Mouse (Mus musculus) heart, embryonic 11.5 days (tissue): ENCODE data around the gene Hoxb7. TPM values are rescaled to one million over a fixed set of nuclear protein-coding genes. Genes with fewer than 3 reads are reported as not detected.

Source experiments
- ATAC-seq: fragments of 200-750 bp; cut with Nextera tagmentation; replicated peaks from 2 replicates; pipeline ENCODE4 v1.8.0; 2017; ENCODE audit warnings: moderate library complexity; ENCODE audit not compliant: insufficient number of reproducible peaks, low FRiP score, low TSS enrichment
- H3K27ac ChIP-seq: fragments of 300-500 bp; sonication (generic); 2 replicates; pipeline ENCODE4 v1.5.1; 2014; ENCODE audit warnings: mild to moderate bottlenecking, low read depth, low read length
- H3K27me3 ChIP-seq: fragments of 300-500 bp; sonication (generic); 2 replicates; pipeline ENCODE4 v1.6.1; 2014; ENCODE audit warnings: mild to moderate bottlenecking, low read length, mixed read lengths; ENCODE audit not compliant: control insufficient read depth, insufficient read depth
- H3K36me3 ChIP-seq: fragments of 300-500 bp; sonication (generic); 2 replicates; pipeline ENCODE4 v1.6.1; 2014; ENCODE audit warnings: mild to moderate bottlenecking, low read length, moderate library complexity, mixed read lengths; ENCODE audit not compliant: control insufficient read depth, insufficient read depth
- H3K4me1 ChIP-seq: fragments of 300-500 bp; sonication (generic); 2 replicates; pipeline ENCODE4 v1.6.1; 2014; ENCODE audit warnings: low read length; ENCODE audit not compliant: control insufficient read depth, insufficient read depth
- H3K4me2 ChIP-seq: fragments of 300-500 bp; sonication (generic); 2 replicates; pipeline ENCODE4 v1.6.1; 2014; ENCODE audit warnings: mild to moderate bottlenecking, moderate library complexity
- H3K4me3 ChIP-seq: fragments of 300-500 bp; sonication (generic); 2 replicates; pipeline ENCODE4 v1.5.1; 2014; ENCODE audit warnings: low read depth, low read length
- H3K9ac ChIP-seq: fragments of 300-500 bp; sonication (generic); 2 replicates; pipeline ENCODE4 v1.6.1; 2014; ENCODE audit warnings: mild to moderate bottlenecking, low read depth, low read length, moderate library complexity
- H3K9me3 ChIP-seq: fragments of 300-500 bp; sonication (generic); replicated peaks from 2 replicates; pipeline ENCODE4 v1.6.1; 2016; ENCODE audit warnings: low read length; ENCODE audit not compliant: control insufficient read depth
- WGBS: fragments of 180-500 bp; shearing (Covaris S2); extraction: QIAGEN DNeasy Blood & Tissue Kit; methylation state at CpG from one replicate; pipeline ENCODE4 v1.1.7; 2014; ENCODE audit not compliant: insufficient replicate concordance; 5-methylcytosine and 5-hydroxymethylcytosine counted together
- polyA plus RNA-seq: library from polyadenylated mRNA; unstranded; fragments of >200 nt; fragmentation: Nextera tagmentation; extraction: Ambion mirVana; gene quantifications from 2 replicates; pipeline ENCODE4 v1.2.1, GENCODE M21; 2014

The Hoxb7 gene
- polyA plus RNA-seq, 1 experiment from 2014 or later: 0.31 TPM

DNA sequence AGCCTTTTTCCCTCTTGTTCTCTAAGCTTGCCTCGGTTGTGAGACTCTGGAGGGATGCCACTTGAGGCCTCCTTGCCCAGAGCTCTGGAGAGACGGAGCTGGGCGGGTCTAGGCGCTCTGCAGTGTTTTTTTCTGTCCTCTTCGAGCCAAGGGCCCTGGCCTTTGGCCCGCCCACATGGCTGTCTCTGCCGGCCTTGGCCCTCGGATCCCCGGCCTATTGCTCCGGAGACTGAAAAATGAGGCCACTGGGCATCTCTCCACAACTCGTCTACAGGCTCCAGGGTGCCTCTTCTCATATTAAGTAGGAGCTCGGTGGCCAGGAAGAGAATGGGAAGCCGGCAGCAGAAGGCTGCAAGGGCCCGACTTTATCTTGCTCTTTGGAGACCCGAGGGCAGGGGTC lies 15.4 kb downstream of the Hoxb7 start:
- Histone ChIP-seq H3K4me1 (peaks cover 9% of the 10 kb centered on the region; the same call in 1 of the 2 replicates), H3K27ac (no peak overlapping the region), H3K27me3 (peaks cover 100% of the 10 kb centered on the region), H3K4me2 (no peak overlapping the region; the same call in 1 of the 2 replicates), H3K9me3 (no peaks in the 10 kb centered on the region), H3K9ac (no peak overlapping the region), H3K36me3 (no peaks in the 10 kb centered on the region), H3K4me3 (no peak overlapping the region)
- no peak for ATAC-seq
- 3% methylated on average over 15 of the region's 15 CpGs for WGBS

DNA sequence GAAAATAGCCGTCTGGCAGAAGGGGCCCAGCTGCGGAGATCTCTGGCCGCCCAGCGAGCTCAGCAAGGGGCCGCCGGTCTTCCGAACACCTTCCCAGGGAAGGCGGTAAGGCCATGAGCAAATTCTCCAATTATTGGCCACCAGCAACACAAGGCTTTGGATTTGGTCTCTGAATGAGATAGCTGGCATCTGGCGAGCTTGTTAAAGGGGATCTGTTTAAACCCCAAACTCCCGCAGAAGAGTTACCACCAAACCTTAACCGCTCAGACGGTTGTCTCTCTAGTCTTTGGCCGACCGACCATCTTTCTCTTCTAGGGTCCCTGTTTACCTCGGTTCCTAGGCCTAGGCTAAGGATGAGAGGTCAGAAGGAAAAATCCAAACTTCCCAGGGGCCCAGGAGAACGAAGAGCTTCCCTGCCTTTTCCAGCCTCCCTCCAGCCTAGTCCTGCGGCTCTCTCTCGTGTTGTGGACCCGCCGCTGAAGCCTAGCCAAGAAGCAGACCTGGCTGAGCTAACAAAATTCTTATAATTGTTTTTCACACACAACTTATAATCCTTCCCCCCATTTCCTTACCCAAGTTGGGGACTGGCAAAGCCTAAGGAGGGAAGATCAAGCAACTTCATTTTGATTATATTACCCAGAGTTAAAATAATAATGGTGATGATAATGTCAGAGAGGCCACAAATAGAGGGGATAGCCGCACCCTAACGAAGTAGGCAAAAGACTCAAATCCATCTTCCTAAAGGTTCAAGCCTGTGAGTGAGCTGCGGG lies 16.1 kb downstream of the Hoxb7 start:
- Histone ChIP-seq H3K4me2 (no peak overlapping the region), H3K36me3 (no peaks in the 10 kb centered on the region), H3K4me1 (peaks cover 9% of the 10 kb centered on the region; the same call in 1 of the 2 replicates), H3K4me3 (0 out of 2 replicates have a peak overlapping the region, but pooled peaks have one; percentile 11), H3K27ac (no peak overlapping the region), H3K27me3 (peaks cover 100% of the 10 kb centered on the region), H3K9me3 (no peaks in the 10 kb centered on the region), H3K9ac (no peak overlapping the region)
- ATAC-seq: no peak
- 7% methylated on average over 23 of the region's 23 CpGs for WGBS

DNA sequence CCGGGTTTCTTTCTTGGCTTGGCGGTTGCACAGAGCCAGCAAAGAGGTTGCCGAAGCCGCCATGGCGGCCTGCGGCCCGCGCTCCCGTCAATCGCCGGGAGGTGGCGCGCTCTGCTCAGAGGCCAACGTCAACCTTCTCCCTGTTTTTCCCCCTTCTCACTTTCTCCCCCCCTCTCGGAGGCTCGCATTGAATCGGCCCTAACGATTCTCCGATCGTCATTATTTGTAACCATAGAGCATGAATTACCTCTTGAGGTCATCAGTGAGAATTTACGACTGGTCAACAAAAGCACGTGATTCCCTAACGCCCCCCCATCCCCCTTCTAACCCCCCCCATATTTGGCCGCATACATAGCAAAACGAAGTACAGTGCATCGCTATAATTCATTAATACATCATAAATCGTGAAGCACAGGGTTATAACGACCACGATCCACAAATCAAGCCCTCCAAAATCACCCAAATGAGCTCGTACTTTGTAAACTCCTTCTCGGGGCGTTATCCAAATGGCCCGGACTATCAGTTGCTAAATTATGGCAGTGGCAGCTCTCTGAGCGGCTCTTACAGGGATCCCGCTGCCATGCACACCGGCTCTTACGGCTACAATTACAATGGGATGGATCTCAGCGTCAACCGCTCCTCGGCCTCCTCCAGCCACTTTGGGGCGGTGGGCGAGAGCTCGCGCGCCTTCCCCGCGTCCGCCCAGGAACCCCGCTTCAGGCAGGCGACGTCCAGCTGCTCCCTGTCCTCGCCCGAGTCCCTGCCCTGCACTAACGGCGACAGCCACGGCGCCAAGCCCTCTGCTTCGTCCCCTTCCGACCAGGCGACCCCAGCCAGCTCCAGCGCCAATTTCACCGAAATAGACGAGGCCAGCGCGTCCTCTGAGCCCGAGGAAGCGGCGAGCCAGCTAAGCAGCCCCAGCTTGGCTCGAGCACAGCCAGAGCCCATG lies 17.0 kb downstream of the Hoxb7 start, which contains the start of gene Hoxb5:
Gene Hoxb5, plus strand, starts transcription at position 186 of the 949 bp plus-strand sequence.
- Histone ChIP-seq H3K4me2 (peak within 1 kb of the TSS; percentile 52), H3K9ac (no peak within 1 kb of the TSS), H3K4me1 (peaks cover 9% of the 10 kb centered on the region; the same call in 1 of the 2 replicates), H3K27ac (no peak within 1 kb of the TSS), H3K36me3 (no peaks in the 10 kb centered on the region), H3K4me3 (peak within 1 kb of the TSS; percentile 11), H3K27me3 (peaks cover 100% of the 10 kb centered on the region), H3K9me3 (no peaks in the 10 kb centered on the region)
- WGBS: under 1% methylated on average over 69 of the region's 69 CpGs
- ATAC-seq: no peak

DNA sequence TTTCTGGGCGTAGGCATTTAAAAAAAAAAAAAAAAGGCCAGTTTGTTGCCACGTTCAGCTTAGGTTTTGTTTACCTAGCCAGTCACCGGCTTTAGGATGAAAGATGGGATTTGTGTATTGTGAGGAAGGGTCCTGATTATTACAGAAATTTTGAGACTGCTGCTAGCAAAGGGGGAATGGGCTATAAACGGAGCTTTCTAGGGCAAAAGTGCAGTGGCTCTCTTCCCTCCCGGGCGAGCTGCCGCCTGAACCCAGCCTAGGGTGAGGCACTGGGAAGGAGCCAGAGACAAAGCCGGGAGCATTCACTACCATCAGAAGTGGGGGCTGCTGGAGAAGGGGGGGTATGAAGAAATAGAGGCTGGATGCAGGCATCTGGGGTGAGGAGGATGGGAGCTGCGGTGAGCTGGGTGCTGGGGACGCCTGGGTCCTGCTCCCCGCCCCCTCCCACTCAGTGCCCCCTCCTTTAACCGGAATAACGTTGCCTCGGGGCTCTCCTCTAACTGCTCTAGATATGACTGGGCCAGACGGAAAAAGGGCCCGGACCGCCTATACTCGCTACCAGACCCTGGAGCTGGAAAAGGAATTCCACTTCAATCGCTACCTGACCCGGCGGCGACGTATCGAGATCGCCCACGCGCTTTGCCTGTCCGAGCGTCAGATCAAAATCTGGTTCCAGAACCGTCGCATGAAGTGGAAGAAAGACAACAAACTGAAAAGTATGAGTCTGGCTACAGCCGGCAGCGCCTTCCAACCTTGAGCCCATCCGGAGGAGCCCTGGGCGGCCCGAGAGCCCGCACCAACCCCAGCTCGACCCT lies 18.2 kb downstream of the Hoxb7 start:
- ATAC-seq: no peak
- H3K9me3 ChIP-seq: no peaks in the 10 kb centered on the region
- peak overlapping the region; percentile 16; the same call in 1 of the 2 replicates for H3K9ac ChIP-seq
- no peak overlapping the region for H3K27ac ChIP-seq
- H3K4me2 ChIP-seq: peak overlapping the region; percentile 52
- peak overlapping the region; percentile 11 for H3K4me3 ChIP-seq
- H3K4me1 ChIP-seq: peaks cover 6% of the 10 kb centered on the region; the same call in 1 of the 2 replicates
- no peaks in the 10 kb centered on the region for H3K36me3 ChIP-seq
- peaks cover 100% of the 10 kb centered on the region for H3K27me3 ChIP-seq
- under 1% methylated on average over 38 of the region's 38 CpGs for WGBS

DNA sequence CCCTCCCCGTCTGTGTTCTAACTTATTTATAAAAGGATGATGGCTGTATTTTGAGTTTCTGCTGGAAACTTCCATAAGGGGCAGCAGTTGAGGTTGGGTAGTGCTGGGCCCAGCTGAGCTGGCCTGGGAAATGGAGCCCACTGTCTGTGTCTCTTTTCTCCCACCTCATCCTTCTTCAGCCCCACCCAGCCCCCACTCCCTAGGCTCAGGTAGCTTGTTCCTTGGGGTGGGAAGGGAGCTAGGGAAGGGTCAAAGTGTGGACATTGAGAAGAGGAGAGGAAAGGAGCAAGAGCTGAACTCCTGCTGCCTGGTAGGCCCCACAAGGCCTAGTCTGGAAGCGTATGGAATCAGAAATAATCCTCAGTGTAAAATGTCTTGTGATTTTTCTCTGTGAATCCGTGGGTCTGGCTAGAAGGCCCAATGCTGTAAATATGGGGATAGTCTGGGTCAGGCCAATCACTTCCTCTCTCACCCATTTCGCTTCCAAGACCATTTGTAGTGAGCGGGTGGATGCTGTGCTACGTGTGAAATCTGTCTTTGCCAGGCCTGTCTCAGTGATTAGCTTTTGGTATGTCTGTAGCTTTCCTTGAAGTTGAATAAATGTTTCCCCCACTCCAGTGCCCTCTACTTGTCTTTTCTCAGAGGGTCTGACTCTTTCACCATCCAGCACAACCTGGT lies 19.2 kb downstream of the Hoxb7 start:
- no peaks in the 10 kb centered on the region for H3K9me3 ChIP-seq
- no peak overlapping the region for H3K27ac ChIP-seq
- peaks cover 2% of the 10 kb centered on the region; the same call in 1 of the 2 replicates for H3K4me1 ChIP-seq
- H3K4me2 ChIP-seq: no peak overlapping the region
- H3K27me3 ChIP-seq: peaks cover 100% of the 10 kb centered on the region
- H3K9ac ChIP-seq: no peak overlapping the region
- no peak for ATAC-seq
- 48% methylated on average over 6 of the region's 6 CpGs for WGBS
- no peaks in the 10 kb centered on the region for H3K36me3 ChIP-seq
- no peak overlapping the region for H3K4me3 ChIP-seq

DNA sequence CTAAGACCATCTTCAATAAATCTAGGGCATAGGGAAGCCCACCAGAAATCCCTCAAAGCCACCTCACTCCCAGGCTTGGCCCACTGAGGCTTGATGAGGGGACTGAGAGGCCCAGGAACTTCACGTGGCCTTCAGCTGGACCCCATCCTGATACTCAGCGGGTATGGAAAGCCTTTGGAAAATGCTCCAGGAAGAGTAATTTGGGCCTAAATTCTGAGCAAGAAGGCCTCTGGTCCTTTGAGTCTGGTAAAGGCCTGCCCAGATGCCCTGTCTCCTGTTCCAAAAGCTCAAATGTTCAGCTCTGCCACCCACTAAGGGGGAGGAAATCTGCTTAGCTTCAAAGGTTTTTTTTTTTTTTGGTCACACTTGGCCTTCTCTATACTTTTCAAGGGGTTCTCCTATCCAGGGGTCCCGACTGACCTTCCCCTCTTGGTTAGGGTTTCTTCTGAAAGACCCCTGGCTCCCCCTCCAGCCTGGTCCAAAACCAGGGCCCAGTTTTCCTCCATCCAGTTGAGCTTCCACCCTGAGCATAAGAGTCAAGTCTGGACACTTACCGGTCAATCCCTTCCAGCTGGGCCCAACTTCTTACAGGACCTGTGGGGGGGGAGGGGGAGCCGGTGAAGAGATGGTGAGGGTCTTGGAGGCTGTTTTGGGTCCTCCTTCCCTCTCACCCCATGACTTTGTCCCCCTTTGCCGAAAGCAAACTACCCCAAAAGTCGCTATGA lies 19.9 kb downstream of the Hoxb7 start:
- H3K9ac ChIP-seq: no peak overlapping the region
- ATAC-seq: no peak
- H3K4me2 ChIP-seq: no peak overlapping the region
- no peak overlapping the region for H3K4me3 ChIP-seq
- no peak overlapping the region for H3K27ac ChIP-seq
- no peaks in the 10 kb centered on the region for H3K36me3 ChIP-seq
- H3K27me3 ChIP-seq: peaks cover 100% of the 10 kb centered on the region
- no peaks in the 10 kb centered on the region for H3K4me1 ChIP-seq
- 16% methylated on average over 7 of the region's 7 CpGs for WGBS
- H3K9me3 ChIP-seq: no peaks in the 10 kb centered on the region

DNA sequence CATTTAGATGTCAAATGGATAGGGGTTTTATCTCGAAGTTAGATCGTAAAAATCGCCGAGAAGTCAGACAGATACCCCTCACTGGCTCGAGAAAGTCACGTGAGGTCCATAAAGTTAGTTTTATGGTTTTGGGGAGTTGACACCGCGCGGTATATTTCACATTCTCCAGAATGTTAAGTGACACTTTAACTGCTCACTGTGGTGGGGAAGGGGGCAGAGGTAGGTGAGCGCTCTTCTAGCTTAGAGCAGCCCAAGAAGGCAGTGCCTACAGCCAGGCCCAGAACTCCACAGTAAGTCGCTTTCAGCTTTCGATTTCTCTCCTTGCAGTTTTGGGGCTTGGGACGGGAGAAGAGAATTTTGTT lies 20.5 kb downstream of the Hoxb7 start:
- no peak for ATAC-seq
- no peaks in the 10 kb centered on the region for H3K9me3 ChIP-seq
- no peak overlapping the region for H3K4me3 ChIP-seq
- 13% methylated on average over 13 of the region's 13 CpGs for WGBS
- H3K4me1 ChIP-seq: no peaks in the 10 kb centered on the region
- H3K27me3 ChIP-seq: peaks cover 100% of the 10 kb centered on the region
- no peaks in the 10 kb centered on the region for H3K36me3 ChIP-seq
- H3K9ac ChIP-seq: no peak overlapping the region
- no peak overlapping the region for H3K4me2 ChIP-seq
- no peak overlapping the region for H3K27ac ChIP-seq
